Mouse (Mus musculus): ENCODE results near the gene Gm13272. TPM values are rescaled to one million over a fixed set of nuclear protein-coding genes. Genes with fewer than 3 reads are reported as not detected.
"Not testable (repeated sequence)": the region's sequence is repeated elsewhere in the genome, so short reads cannot be mapped to it uniquely, and the experiment has no call there.

Gene Gm13272
- polyA plus RNA-seq, 1 experiment from 2014 or later = not detected

DNA sequence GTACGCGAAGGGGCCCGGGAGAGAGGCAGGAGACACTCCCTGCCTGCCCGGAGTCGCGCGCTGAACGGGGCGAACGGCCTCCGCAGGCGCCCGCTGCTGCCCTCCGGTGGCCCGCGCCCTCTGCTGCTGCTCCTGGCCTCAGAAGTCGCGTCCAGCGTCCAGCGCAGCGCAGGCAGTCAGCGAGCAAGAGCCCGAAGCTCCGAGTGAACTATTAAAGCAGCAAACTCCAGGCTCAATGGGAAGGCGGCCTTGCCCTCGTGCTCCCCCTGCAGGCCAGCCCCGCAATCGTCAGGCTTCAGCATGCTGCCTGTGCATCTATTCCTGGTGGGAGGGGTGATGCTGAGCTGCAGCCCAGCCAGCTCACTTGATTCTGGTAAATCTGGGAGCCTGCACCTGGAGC lies 17.4 kb downstream of the Gm13272 start, which contains the start of gene Gm13279:
TSS of gene Gm13279 (plus strand) at position 301 of the 400 bp plus-strand sequence.
- not testable (repeated sequence) for H3K4me3 ChIP-seq (ENCODE audit: low read depth, low read length); H3K27ac ChIP-seq (ENCODE audit: low read depth, low read length); H3K9ac ChIP-seq (ENCODE audit: low read length); H3K36me3 ChIP-seq (ENCODE audit: control insufficient read depth, insufficient read depth, low read length); H3K9me3 ChIP-seq (ENCODE audit: control insufficient read depth, low read length); H3K4me1 ChIP-seq (replicated peaks; ENCODE audit: control insufficient read depth, insufficient read depth, low read length); DNase-seq (ENCODE audit: low spot score); H3K4me2 ChIP-seq (ENCODE audit: low read depth, low read length, severe bottlenecking); ATAC-seq (replicated peaks; ENCODE audit: low FRiP score); H3K27me3 ChIP-seq (ENCODE audit: control insufficient read depth, insufficient read depth, low read length)
- no CpG with 5 or more reads among the region's 28 CpGs for WGBS

- not testable (repeated sequence) for H3K27me3 ChIP-seq (ENCODE audit: control insufficient read depth, insufficient read depth, low read length); H3K9ac ChIP-seq (ENCODE audit: low read length); H3K4me3 ChIP-seq (ENCODE audit: low read depth, low read length); H3K9me3 ChIP-seq (ENCODE audit: control insufficient read depth, low read length); ATAC-seq (replicated peaks; ENCODE audit: low FRiP score); H3K4me2 ChIP-seq (ENCODE audit: low read depth, low read length, severe bottlenecking); H3K4me1 ChIP-seq (replicated peaks; ENCODE audit: control insufficient read depth, insufficient read depth, low read length); DNase-seq (ENCODE audit: low spot score); H3K27ac ChIP-seq (ENCODE audit: low read depth, low read length); H3K36me3 ChIP-seq (ENCODE audit: control insufficient read depth, insufficient read depth, low read length)
- 0% methylated on average over 3 of the region's 7 CpGs for WGBS
Measured at GRCm38 (mm10) chr4:88799365-88799764, 19.7 kb downstream of the Gm13272 start, which contains the start of gene Gm13285. Gm13285 (plus strand) TSS chr4:88799665.

- not testable (repeated sequence) for H3K4me2 ChIP-seq (ENCODE audit: low read depth, low read length, severe bottlenecking); H3K9me3 ChIP-seq (ENCODE audit: control insufficient read depth, low read length); ATAC-seq (replicated peaks; ENCODE audit: low FRiP score); H3K27me3 ChIP-seq (ENCODE audit: control insufficient read depth, insufficient read depth, low read length); H3K4me3 ChIP-seq (ENCODE audit: low read depth, low read length); H3K27ac ChIP-seq (ENCODE audit: low read depth, low read length); DNase-seq (ENCODE audit: low spot score); H3K36me3 ChIP-seq (ENCODE audit: control insufficient read depth, insufficient read depth, low read length); H3K4me1 ChIP-seq (replicated peaks; ENCODE audit: control insufficient read depth, insufficient read depth, low read length); H3K9ac ChIP-seq (ENCODE audit: low read length)
- WGBS = no CpG with 5 or more reads among the region's 29 CpGs
Measured at GRCm38 (mm10) chr4:88802954-88803353, 23.3 kb downstream of the Gm13272 start, which contains the start of gene Gm13287. Gm13287 (plus strand) TSS chr4:88803254.

DNA sequence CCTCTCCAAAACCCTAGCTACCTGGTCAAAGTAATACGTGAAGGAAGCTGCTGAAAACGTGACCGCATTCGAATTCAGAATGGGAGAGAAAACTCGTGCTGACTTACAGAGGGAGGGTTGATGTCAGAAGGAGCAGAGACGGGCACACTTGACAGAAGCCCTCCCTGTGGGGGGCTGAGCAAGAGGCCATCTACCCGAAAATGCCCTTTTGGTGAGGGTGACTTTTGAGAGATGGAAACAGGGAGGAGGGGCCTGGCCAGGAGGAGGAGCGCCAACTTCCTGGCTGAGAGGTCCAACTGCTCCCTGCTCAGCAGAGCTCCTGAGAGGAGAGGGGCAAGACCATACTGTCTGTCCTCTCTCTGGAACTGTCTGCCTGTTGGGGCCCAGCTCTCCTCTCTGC lies 25.6 kb downstream of the Gm13272 start, which contains the start of gene Gm13288:
TSS of gene Gm13288 (plus strand) at position 301 of the 400 bp plus-strand sequence.
- DNase-seq (ENCODE audit: low spot score); H3K9ac ChIP-seq (ENCODE audit: low read length); H3K4me3 ChIP-seq (ENCODE audit: low read depth, low read length); H3K27ac ChIP-seq (ENCODE audit: low read depth, low read length); H3K36me3 ChIP-seq (ENCODE audit: control insufficient read depth, insufficient read depth, low read length); H3K4me1 ChIP-seq (replicated peaks; ENCODE audit: control insufficient read depth, insufficient read depth, low read length); H3K27me3 ChIP-seq (ENCODE audit: control insufficient read depth, insufficient read depth, low read length); H3K9me3 ChIP-seq (ENCODE audit: control insufficient read depth, low read length); ATAC-seq (replicated peaks; ENCODE audit: low FRiP score): not testable (repeated sequence)
- WGBS = no CpG with 5 or more reads among the region's 8 CpGs
- peak within 1 kb of the TSS; percentile 27; the same call in 1 of the 2 replicates for H3K4me2 ChIP-seq (ENCODE audit: low read depth, low read length, severe bottlenecking)

DNA sequence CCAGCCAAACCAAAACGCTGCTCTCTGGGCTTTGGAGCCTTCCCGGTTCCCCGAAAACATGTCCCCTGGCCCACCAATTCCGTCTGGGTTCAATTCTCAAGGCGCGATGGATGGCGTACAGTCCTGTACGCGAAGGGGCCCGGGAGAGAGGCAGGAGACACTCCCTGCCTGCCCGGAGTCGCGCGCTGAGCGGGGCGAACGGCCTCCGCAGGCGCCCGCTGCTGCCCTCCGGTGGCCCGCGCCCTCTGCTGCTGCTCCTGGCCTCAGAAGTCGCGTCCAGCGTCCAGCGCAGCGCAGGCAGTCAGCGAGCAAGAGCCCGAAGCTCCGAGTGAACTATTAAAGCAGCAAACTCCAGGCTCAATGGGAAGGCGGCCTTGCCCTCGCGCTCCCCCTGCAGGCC lies 26.1 kb downstream of the Gm13272 start:
- not testable (repeated sequence) for H3K9me3 ChIP-seq (ENCODE audit: control insufficient read depth, low read length); H3K9ac ChIP-seq (ENCODE audit: low read length); ATAC-seq (replicated peaks; ENCODE audit: low FRiP score); DNase-seq (ENCODE audit: low spot score); H3K27me3 ChIP-seq (ENCODE audit: control insufficient read depth, insufficient read depth, low read length); H3K27ac ChIP-seq (ENCODE audit: low read depth, low read length); H3K4me1 ChIP-seq (replicated peaks; ENCODE audit: control insufficient read depth, insufficient read depth, low read length); H3K36me3 ChIP-seq (ENCODE audit: control insufficient read depth, insufficient read depth, low read length); H3K4me3 ChIP-seq (ENCODE audit: low read depth, low read length)
- peak overlapping the region; percentile 27; the same call in 1 of the 2 replicates for H3K4me2 ChIP-seq (ENCODE audit: low read depth, low read length, severe bottlenecking)
- 0% methylated on average over 11 of the region's 34 CpGs for WGBS

GRCm38 (mm10) chr4:88815928-88816327 lies 36.3 kb downstream of the Gm13272 start, which contains the start of gene Ifna7:
Ifna7 (plus strand) TSS chr4:88816228.
- Histone ChIP-seq H3K9me3 (ENCODE audit: control insufficient read depth, low read length) (no peaks in the 10 kb centered on the region), H3K4me2 (ENCODE audit: low read depth, low read length, severe bottlenecking) (no peak within 1 kb of the TSS), H3K27ac (ENCODE audit: low read depth, low read length) (no peak within 1 kb of the TSS), H3K4me1 (replicated peaks; ENCODE audit: control insufficient read depth, insufficient read depth, low read length) (no peaks in the 10 kb centered on the region), H3K9ac (ENCODE audit: low read length) (no peak within 1 kb of the TSS), H3K36me3 (ENCODE audit: control insufficient read depth, insufficient read depth, low read length) (no peaks in the 10 kb centered on the region), H3K27me3 (ENCODE audit: control insufficient read depth, insufficient read depth, low read length) (no peaks in the 10 kb centered on the region), H3K4me3 (ENCODE audit: low read depth, low read length) (no peak within 1 kb of the TSS)
- DNase-seq (ENCODE audit: low spot score) = no peak
- no peak for ATAC-seq (replicated peaks; ENCODE audit: low FRiP score)
- WGBS = 60% methylated on average over 3 of the region's 3 CpGs

DNA sequence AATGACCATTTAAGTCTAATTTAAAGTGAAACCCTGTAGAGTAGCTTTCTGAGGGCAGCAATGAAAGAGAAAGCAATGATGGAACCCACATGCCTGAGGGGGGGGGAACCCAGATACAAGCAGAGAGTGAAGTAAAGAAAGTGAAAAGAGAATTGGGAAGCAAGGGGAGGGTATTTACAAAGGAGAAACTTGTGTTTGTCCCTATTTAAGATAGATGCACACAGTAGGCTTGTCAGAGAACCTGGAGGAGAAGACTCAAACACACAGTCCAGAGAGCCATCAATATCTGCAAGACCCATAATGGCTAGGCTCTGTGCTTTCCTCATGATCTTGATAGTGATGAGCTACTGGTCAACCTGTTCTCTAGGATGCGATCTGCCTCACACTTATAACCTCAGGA lies 40.0 kb downstream of the Gm13272 start, which contains the start of gene Ifna11:
TSS of gene Ifna11 (plus strand) at position 301 of the 400 bp plus-strand sequence.
- WGBS = 90% methylated on average over 1 of the region's 1 CpGs
- no peaks in the 10 kb centered on the region for H3K9me3 ChIP-seq (ENCODE audit: control insufficient read depth, low read length)

DNA sequence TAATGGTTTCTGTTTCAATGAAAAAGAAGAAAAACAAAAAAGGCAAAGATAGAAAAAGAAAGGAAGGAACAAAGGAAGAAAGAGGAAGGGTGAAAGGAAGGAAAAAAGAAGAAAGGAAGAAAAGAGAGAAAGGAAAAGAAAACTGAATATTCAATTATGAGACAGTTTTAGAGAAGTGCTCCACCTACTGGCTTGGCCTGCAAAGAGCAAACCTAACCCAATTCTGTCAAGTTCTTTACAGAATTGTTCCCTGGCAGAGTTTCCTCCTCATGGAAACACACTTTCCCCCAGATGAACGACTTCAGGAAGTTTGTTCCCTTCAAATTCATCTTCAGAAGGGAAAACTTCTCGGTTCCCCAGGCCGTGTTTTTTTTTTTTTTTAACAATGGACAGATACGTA lies 43.3 kb downstream of the Gm13272 start:
- Histone ChIP-seq H3K27me3 (ENCODE audit: control insufficient read depth, insufficient read depth, low read length) (no peaks in the 10 kb centered on the region), H3K4me2 (ENCODE audit: low read depth, low read length, severe bottlenecking) (no peak overlapping the region), H3K36me3 (ENCODE audit: control insufficient read depth, insufficient read depth, low read length) (no peaks in the 10 kb centered on the region), H3K9me3 (ENCODE audit: control insufficient read depth, low read length) (no peaks in the 10 kb centered on the region), H3K4me3 (ENCODE audit: low read depth, low read length) (no peak overlapping the region), H3K4me1 (replicated peaks; ENCODE audit: control insufficient read depth, insufficient read depth, low read length) (no peaks in the 10 kb centered on the region), H3K27ac (ENCODE audit: low read depth, low read length) (no peak overlapping the region), H3K9ac (ENCODE audit: low read length) (no peak overlapping the region)
- WGBS = 22% methylated on average over 4 of the region's 4 CpGs
- ATAC-seq (replicated peaks; ENCODE audit: low FRiP score) = no peak
- no peak for DNase-seq (ENCODE audit: low spot score)

More for the DNA sequence above, 40.0 kb downstream of the Gm13272 start, which contains the start of gene Ifna11:
- Histone ChIP-seq H3K27me3 (ENCODE audit: control insufficient read depth, insufficient read depth, low read length) (no peaks in the 10 kb centered on the region), H3K9ac (ENCODE audit: low read length) (no peak within 1 kb of the TSS), H3K4me2 (ENCODE audit: low read depth, low read length, severe bottlenecking) (no peak within 1 kb of the TSS), H3K36me3 (ENCODE audit: control insufficient read depth, insufficient read depth, low read length) (no peaks in the 10 kb centered on the region), H3K4me3 (ENCODE audit: low read depth, low read length) (no peak within 1 kb of the TSS), H3K4me1 (replicated peaks; ENCODE audit: control insufficient read depth, insufficient read depth, low read length) (no peaks in the 10 kb centered on the region), H3K27ac (ENCODE audit: low read depth, low read length) (no peak within 1 kb of the TSS)
- DNase-seq (ENCODE audit: low spot score) (no peak), ATAC-seq (replicated peaks; ENCODE audit: low FRiP score) (no peak)

- H3K9me3 ChIP-seq (ENCODE audit: control insufficient read depth, low read length); H3K36me3 ChIP-seq (ENCODE audit: control insufficient read depth, insufficient read depth, low read length); H3K27ac ChIP-seq (ENCODE audit: low read depth, low read length); H3K9ac ChIP-seq (ENCODE audit: low read length); H3K27me3 ChIP-seq (ENCODE audit: control insufficient read depth, insufficient read depth, low read length); H3K4me3 ChIP-seq (ENCODE audit: low read depth, low read length); H3K4me1 ChIP-seq (replicated peaks; ENCODE audit: control insufficient read depth, insufficient read depth, low read length); ATAC-seq (replicated peaks; ENCODE audit: low FRiP score); DNase-seq (ENCODE audit: low spot score); H3K4me2 ChIP-seq (ENCODE audit: low read depth, low read length, severe bottlenecking): not testable (repeated sequence)
Measured at GRCm38 (mm10) chr4:88827116-88827515, 47.5 kb downstream of the Gm13272 start, which contains the start of gene Ifna6. Ifna6 (plus strand) TSS chr4:88827416.
